Mouse (Mus musculus): ENCODE results near the gene Olfm1.

DNA sequence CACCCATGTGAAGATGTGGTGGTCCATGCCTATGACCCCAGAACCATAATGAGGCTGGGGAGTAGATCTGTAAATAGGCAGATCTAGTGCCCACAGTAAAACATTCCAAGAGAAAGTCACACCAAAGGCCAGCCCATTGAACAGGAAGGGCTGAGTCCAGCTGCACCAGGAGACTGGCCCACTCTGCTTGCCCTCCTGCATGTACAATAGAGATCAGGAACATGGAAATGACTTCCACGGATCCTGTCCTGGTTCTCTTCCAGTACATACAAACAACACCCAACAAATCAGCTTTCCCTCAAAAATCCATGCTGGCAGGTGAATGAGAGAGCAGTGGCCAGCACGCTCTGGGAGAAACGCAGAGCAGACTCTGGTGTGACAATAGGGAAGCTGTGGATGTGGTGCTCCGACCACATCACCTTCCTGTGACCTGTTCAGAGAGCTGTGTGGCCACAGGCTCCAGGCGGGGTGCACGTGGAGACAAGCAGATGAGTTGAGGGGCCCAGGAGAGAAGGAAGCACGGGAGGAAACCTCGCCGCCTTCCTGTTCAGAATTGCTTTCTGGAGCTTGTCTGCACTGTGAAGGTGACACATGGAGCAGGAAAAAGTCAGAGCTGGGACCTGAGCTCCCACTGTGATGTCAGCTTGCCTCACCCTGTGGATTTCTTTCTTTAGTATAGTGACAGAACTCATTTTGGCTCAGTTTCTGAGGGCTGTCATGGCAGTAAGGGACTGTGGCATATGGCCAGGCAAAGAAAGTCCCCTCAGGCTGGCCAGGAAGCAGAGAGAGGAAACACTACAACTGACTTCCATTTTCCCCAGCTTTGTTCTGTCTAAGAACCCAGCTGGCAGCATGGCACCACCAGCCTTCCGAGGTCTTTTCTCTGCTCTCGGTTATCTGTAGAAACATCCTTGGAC, 19.3 kb upstream of the Olfm1 start:
- no peak for TF ChIP-seq CTCF (IDR thresholded peaks at IDR 0.05; ENCODE audit: insufficient read depth, low read depth, low read length)
- TF ChIP-seq POLR2A (IDR thresholded peaks at IDR 0.05; ENCODE audit: insufficient read depth, low read depth, low read length): no peak
